Mouse (Mus musculus) bone marrow, adult 2 months (tissue): ENCODE results near the gene Supt4a.

ENCODE experiments used
- CTCF ChIP-seq: fragments of 200-500 bp; IDR thresholded peaks from 2 replicates; pipeline ENCODE4 v1.5.1; 2011; ENCODE audit warnings: low read length, control low read depth; ENCODE audit not compliant: control insufficient read depth, insufficient read depth
- POLR2A ChIP-seq: fragments of 200-500 bp; IDR thresholded peaks from 2 replicates; pipeline ENCODE4 v1.6.1; 2011; ENCODE audit warnings: low read depth, mild to moderate bottlenecking, control low read depth, low read length, borderline replicate concordance; ENCODE audit not compliant: control insufficient read depth

DNA sequence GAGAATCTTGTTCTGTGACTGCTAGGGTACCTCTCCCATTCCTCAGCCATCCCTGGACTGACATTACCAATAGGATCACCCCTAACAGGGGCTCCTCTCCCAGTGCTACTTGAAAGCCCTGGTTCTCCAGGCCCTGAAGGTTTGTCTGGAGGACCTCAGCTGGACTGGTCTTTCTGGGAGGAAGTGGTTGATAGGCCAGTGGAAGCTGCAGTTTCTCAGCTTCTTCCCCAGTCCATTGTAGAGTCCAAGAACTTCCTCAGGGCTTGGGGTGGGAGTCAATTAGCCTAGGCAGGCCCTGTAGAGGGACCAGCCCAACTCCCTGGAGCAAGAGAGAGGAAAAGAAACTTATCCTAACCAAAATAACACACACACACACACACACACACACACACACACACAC is 11.8 kb upstream of the Supt4a start:
- TF ChIP-seq CTCF (no peak), POLR2A (no peak)
